In the genomic region with DNA sequence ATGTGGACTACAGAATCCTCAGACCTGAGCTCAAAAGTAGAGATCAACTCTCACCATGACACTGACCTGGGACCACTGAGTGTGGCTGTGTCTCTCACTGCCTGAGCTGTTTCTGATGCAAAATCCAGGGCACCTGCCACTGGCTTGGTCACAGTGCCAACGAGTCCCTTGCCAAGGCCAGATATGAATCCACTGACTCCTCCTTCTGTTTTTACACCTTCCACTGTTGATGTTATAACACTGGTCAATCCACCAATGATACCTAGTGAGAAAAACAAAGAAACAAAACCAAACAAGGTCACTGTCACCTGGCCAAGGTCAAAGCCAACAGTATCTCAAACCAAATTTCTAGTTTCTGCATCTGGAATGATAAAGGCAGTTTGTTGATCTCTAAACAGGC, we compare ENCODE assay signal across 19 mouse cellular contexts.
DNase-seq lines count a peak whose midpoint lies in the region; TF ChIP-seq lines count a peak whose summit lies in the region.
"Had no signal": no experiment of that assay in that cellular context is flagged by ENCODE, and none has a peak within 500 bp of the region (broad histone marks: within the 10 kb centered on the region; RNA-seq: fewer than 3 reads in every experiment).

No protein-coding gene starts in this region.

- TF ChIP-seq CTCF in heart, adult 2 months (IDR thresholded peaks at IDR 0.05) = no peak
- no peak for TF ChIP-seq CTCF in bone marrow macrophage, adult 2 months (IDR thresholded peaks at IDR 0.05; ENCODE audit: low read depth, low read length)

- 68% methylated on average over 1 of the region's 1 CpGs for WGBS in heart, adult 2 months
- 75% methylated on average over 1 of the region's 1 CpGs for WGBS in macrophage (ENCODE audit: missing documents)

- peaks cover 14% of the 10 kb centered on the region for H3K4me1 ChIP-seq in heart, adult 2 months (ENCODE audit: control insufficient read depth, insufficient read depth, low read length)
- peaks cover 64% of the 10 kb centered on the region for H3K4me1 ChIP-seq in bone marrow macrophage, adult 2 months (ENCODE audit: control insufficient read depth, insufficient read depth, low read length)
- H3K4me1 ChIP-seq: embryonic facial prominence, embryonic 12.5 days; forebrain, embryonic 15.5 days; heart, embryonic 10.5 days; hindbrain, embryonic 13.5 days had no signal

- no peak overlapping the region for H3K4me3 ChIP-seq in heart, adult 2 months
- no peak overlapping the region for H3K4me3 ChIP-seq in bone marrow macrophage, adult 2 months (ENCODE audit: insufficient read depth, low read length)
- H3K4me3 ChIP-seq in macrophage (ENCODE audit: inconsistent target) = no peak overlapping the region
- H3K4me3 ChIP-seq: embryonic facial prominence, embryonic 12.5 days; forebrain, embryonic 15.5 days; heart, embryonic 10.5 days; hindbrain, embryonic 13.5 days had no signal

- H3K36me3 ChIP-seq in heart, adult 2 months (ENCODE audit: control insufficient read depth, insufficient read depth, low read length) = peaks cover 34% of the 10 kb centered on the region
- H3K36me3 ChIP-seq in macrophage (ENCODE audit: inconsistent target) = 0 out of 2 replicates have a peak, but pooled peaks cover 8% of the 10 kb centered on the region

- H3K27me3 ChIP-seq in heart, adult 2 months (ENCODE audit: control insufficient read depth, insufficient read depth, low read length) = no peaks in the 10 kb centered on the region
- H3K27me3 ChIP-seq: embryonic facial prominence, embryonic 12.5 days; forebrain, embryonic 15.5 days; hindbrain, embryonic 13.5 days had no signal

- intact Hi-C loops in heart, adult 2 months (cut with DNase I) = loop anchor here (10.0 kb wide), 1 partner anchor 122 kb away; a partner anchor contains a TSS
- intact Hi-C loops in heart, postnatal 14 days (cut with DNase I) = loop anchor here (5.0 kb wide), 1 partner anchor 109 kb away; no protein-coding TSS in a partner anchor

- H3K79me2 ChIP-seq in heart, adult 2 months (replicated peaks; ENCODE audit: control insufficient read depth, insufficient read depth, low read length) = no peaks in the 10 kb centered on the region
- peaks cover 5% of the 10 kb centered on the region; the same call in 1 of the 2 replicates for H3K79me2 ChIP-seq in macrophage (ENCODE audit: inconsistent target)

- no peak for TF ChIP-seq POLR2A in heart, adult 2 months (IDR thresholded peaks at IDR 0.05; ENCODE audit: insufficient read depth, low read depth, low read length)
- TF ChIP-seq POLR2A in bone marrow macrophage, adult 2 months (IDR thresholded peaks at IDR 0.05; ENCODE audit: borderline replicate concordance, low read depth, low read length) = no peak

- H3K27ac ChIP-seq in heart, adult 2 months = peak overlapping the region; percentile 88
- peak overlapping the region; percentile 95; the same call in 1 of the 2 replicates for H3K27ac ChIP-seq in bone marrow macrophage, adult 2 months (ENCODE audit: insufficient read depth, low read depth, low read length)
- H3K27ac ChIP-seq in macrophage = peak overlapping the region; percentile 99
- H3K27ac ChIP-seq: embryonic facial prominence, embryonic 12.5 days; forebrain, embryonic 15.5 days; heart, embryonic 10.5 days; hindbrain, embryonic 13.5 days; hindbrain, postnatal 0 days had no signal

- peak; percentile 37 for DNase-seq in adrenal gland, postnatal 14 days
- DNase-seq in adrenal gland, adult 18-20 months (ENCODE audit: low spot score in 2 of 2) = no peak
- peak in 1 of 2 experiments; percentile 49 for DNase-seq in heart, adult 2 months
- no peak for DNase-seq in heart, postnatal 14 days
- DNase-seq in layer of hippocampus, adult 11-12 months (ENCODE audit: low spot score) = no peak
- DNase-seq: cerebellum, adult 11 months; cerebellum, adult 8-10 months; cerebellum, postnatal 14 days; gastrocnemius, postnatal 36 days; heart, adult 11 months; heart, postnatal 10 days; kidney, adult 11 months had no signal

- H3K9ac ChIP-seq in heart, adult 2 months (ENCODE audit: low read depth, low read length) = no peak overlapping the region
- H3K9ac ChIP-seq: embryonic facial prominence, embryonic 12.5 days; forebrain, embryonic 15.5 days; hindbrain, embryonic 13.5 days had no signal

- no peak for TF ChIP-seq EP300 in heart, adult 2 months (IDR thresholded peaks at IDR 0.05; ENCODE audit: insufficient read depth, low read depth, low read length)
